Mouse (Mus musculus) heart, postnatal 0 days (tissue): ENCODE results near the gene Gpld1. TPM values are rescaled to one million over a fixed set of nuclear protein-coding genes. Genes with fewer than 3 reads are reported as not detected.

Experiments
- ATAC-seq: fragments of 200-750 bp; cut with Nextera tagmentation; 2 replicates; pipeline ENCODE4 v1.8.0; 2017; ENCODE audit warnings: low read depth, moderate number of reproducible peaks, moderate library complexity; ENCODE audit not compliant: insufficient read depth
- DNase-seq: peaks from one replicate; pipeline ENCODE4 v3.0.0-alpha.2; 2016; ENCODE audit warnings: low spot score
- H3K27ac ChIP-seq: fragments of 300-500 bp; sonication (generic); 2 replicates; pipeline ENCODE4 v1.5.1; 2014; ENCODE audit warnings: low read depth, mild to moderate bottlenecking
- H3K27me3 ChIP-seq: fragments of 300-500 bp; sonication (generic); 2 replicates; pipeline ENCODE4 v1.6.1; 2014; ENCODE audit warnings: low read length, mixed read lengths; ENCODE audit not compliant: control insufficient read depth, insufficient read depth
- H3K36me3 ChIP-seq: fragments of 300-500 bp; sonication (generic); replicated peaks from 2 replicates; pipeline ENCODE4 v1.6.1; 2014; ENCODE audit warnings: low read length, mixed read lengths; ENCODE audit not compliant: control insufficient read depth, insufficient read depth
- H3K4me1 ChIP-seq: fragments of 300-500 bp; sonication (generic); 2 replicates; pipeline ENCODE4 v1.6.1; 2014; ENCODE audit warnings: antibody characterized with exemption; ENCODE audit not compliant: control insufficient read depth, insufficient read depth
- H3K4me2 ChIP-seq: fragments of 300-500 bp; sonication (generic); 2 replicates; pipeline ENCODE4 v1.6.1; 2014; ENCODE audit warnings: low read depth, mild to moderate bottlenecking, low read length, moderate library complexity
- H3K4me3 ChIP-seq: fragments of 300-500 bp; sonication (generic); 2 replicates; pipeline ENCODE4 v1.5.1; 2014; ENCODE audit warnings: low read depth, low read length
- H3K9ac ChIP-seq: fragments of 300-500 bp; sonication (generic); replicated peaks from 2 replicates; pipeline ENCODE4 v1.6.1; 2014; ENCODE audit warnings: low read depth, low read length, mixed read lengths
- H3K9me3 ChIP-seq: fragments of 300-500 bp; sonication (generic); replicated peaks from 2 replicates; pipeline ENCODE4 v1.6.1; 2016; ENCODE audit warnings: low read length; ENCODE audit not compliant: control insufficient read depth
- CTCF ChIP-seq: IDR thresholded peaks from 2 replicates; pipeline ENCODE4 v1.5.1; 2016; ENCODE audit warnings: antibody characterized with exemption, control low read depth, low read depth
- EP300 ChIP-seq: IDR thresholded peaks from 2 replicates; pipeline ENCODE4 v1.6.1; 2016; ENCODE audit warnings: antibody characterized with exemption, low read depth
- WGBS: fragments of 180-500 bp; shearing (Covaris S2); extraction: QIAGEN DNeasy Blood & Tissue Kit; methylation state at CpG from one replicate; pipeline ENCODE4 v1.1.7; 2014; 5-methylcytosine and 5-hydroxymethylcytosine counted together
- polyA plus RNA-seq: library from polyadenylated mRNA; unstranded; fragments of >200 nt; fragmentation: Nextera tagmentation; extraction: Ambion mirVana; gene quantifications from 2 replicates; pipeline ENCODE4 v1.2.1, GENCODE M21; 2015
- total RNA-seq: library from RNA; depleted of rRNA; stranded (reverse); fragments of >200 nt; gene quantifications from 2 replicates; pipeline ENCODE4 v1.2.3, GENCODE M21; 2014; ENCODE audit warnings: low replicate concordance; rRNA removed

Gpld1 gene
- total RNA-seq = 0.04 and 0.58 TPM in 2 replicates
- polyA plus RNA-seq = 0.19 and 0.40 TPM in 2 replicates

GRCm38 (mm10) chr13:24942512-24943282 is at the start of gene Gpld1:
Gene Gpld1 (plus strand): TSS chr13:24943152.
- no peak for ATAC-seq

GRCm38 (mm10) chr13:24893880-24894279 is 49.1 kb upstream of the Gpld1 start:
- Histone ChIP-seq H3K4me3 (no peak overlapping the region), H3K4me2 (no peak overlapping the region), H3K9ac (no peak overlapping the region), H3K4me1 (no peaks in the 10 kb centered on the region), H3K27ac (no peak overlapping the region), H3K27me3 (no peaks in the 10 kb centered on the region), H3K36me3 (no peaks in the 10 kb centered on the region), H3K9me3 (no peaks in the 10 kb centered on the region)
- TF ChIP-seq CTCF (no peak), EP300 (no peak)
- WGBS = 77% methylated on average over 2 of the region's 2 CpGs
- no peak for DNase-seq
- no peak for ATAC-seq

More at GRCm38 (mm10) chr13:24942512-24943282, at the start of gene Gpld1:
- no peak for DNase-seq
- no peak within 1 kb of the TSS for H3K9ac ChIP-seq
- no peaks in the 10 kb centered on the region for H3K9me3 ChIP-seq
- H3K4me2 ChIP-seq = no peak within 1 kb of the TSS
- peaks cover 6% of the 10 kb centered on the region; the same call in 1 of the 2 replicates for H3K4me1 ChIP-seq
- H3K4me3 ChIP-seq = no peak within 1 kb of the TSS
- H3K36me3 ChIP-seq = no peaks in the 10 kb centered on the region
- H3K27ac ChIP-seq = no peak within 1 kb of the TSS
- no peak for TF ChIP-seq EP300
- TF ChIP-seq CTCF = no peak
- 63% methylated on average over 17 of the region's 17 CpGs for WGBS
- no peaks in the 10 kb centered on the region for H3K27me3 ChIP-seq

DNA sequence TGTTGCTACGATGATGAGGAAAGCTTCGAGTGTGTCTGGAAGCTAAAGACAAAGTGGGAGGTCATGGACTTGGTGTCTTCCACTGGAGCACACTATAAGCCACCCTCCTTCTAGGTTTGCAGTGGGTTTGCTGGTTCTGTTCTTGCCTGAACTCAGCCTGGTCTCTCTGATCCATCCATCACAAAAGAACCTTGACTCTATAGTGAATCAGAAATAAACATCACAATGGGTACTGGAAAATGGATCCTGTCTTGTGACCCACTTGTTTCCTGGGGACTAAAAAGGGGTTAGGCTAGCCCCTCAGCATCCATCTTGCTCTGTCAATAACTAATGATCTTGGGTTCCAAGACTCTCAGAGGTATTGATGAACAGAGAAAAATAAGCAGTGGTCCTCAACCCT is 41.0 kb upstream of the Gpld1 start:
- ATAC-seq (no peak), DNase-seq (no peak)
- Histone ChIP-seq H3K4me3 (no peak overlapping the region), H3K4me1 (0 out of 2 replicates have a peak, but pooled peaks cover 4% of the 10 kb centered on the region), H3K27ac (no peak overlapping the region), H3K9me3 (no peaks in the 10 kb centered on the region), H3K9ac (no peak overlapping the region), H3K27me3 (no peaks in the 10 kb centered on the region), H3K4me2 (no peak overlapping the region), H3K36me3 (no peaks in the 10 kb centered on the region)
- no peak for TF ChIP-seq CTCF
- TF ChIP-seq EP300 = no peak
- 91% methylated on average over 2 of the region's 2 CpGs for WGBS

DNA sequence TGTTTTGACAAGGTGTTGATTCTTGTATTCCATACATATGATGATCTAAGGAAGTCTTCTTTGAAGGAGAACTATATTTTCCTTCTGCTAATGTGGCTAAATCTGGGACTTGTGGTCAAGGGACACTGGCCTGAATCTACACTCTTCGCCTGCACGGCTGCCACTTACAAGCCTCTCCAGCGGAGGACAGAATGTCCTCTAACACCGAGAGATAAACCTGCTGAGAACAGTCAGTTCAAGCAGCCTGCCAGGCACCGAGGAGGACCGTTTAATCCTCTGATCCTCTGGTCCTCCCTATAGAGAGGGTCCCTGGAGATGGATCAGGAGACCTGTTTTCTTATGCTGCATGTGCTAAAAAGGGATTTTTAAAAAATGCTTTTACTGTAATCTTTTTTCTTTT is 39.5 kb upstream of the Gpld1 start:
- Histone ChIP-seq H3K4me2 (no peak overlapping the region), H3K4me3 (no peak overlapping the region), H3K9me3 (no peaks in the 10 kb centered on the region), H3K27ac (peak overlapping the region; percentile 39), H3K27me3 (no peaks in the 10 kb centered on the region), H3K4me1 (0 out of 2 replicates have a peak, but pooled peaks cover 4% of the 10 kb centered on the region), H3K9ac (no peak overlapping the region), H3K36me3 (no peaks in the 10 kb centered on the region)
- DNase-seq (peak; percentile 39), ATAC-seq (peak; percentile 67)
- WGBS = 32% methylated on average over 6 of the region's 6 CpGs
- TF ChIP-seq CTCF (no peak), EP300 (peak; percentile 47; the same call in 1 of the 2 replicates)

DNA sequence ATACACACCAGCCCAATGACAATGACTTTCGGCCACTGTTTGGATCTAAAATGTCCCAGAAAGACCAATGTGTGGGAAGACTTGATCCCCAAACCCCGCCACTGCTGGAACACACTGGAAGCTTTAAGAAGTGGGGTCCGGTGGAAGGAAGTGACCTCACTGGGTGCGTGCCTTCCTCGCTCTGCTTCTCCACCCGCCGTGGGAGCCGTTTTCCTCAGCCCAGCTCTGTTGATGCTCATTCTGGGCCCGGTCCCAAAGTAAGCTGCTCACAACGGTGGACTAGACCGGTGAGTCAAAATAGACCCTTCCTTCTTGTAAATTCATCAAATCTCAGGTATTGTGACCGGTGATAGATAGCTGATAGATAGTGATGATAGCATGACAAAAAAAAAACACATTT is 37.5 kb upstream of the Gpld1 start:
- no peaks in the 10 kb centered on the region for H3K27me3 ChIP-seq
- 81% methylated on average over 12 of the region's 12 CpGs for WGBS
- 0 out of 2 replicates have a peak, but pooled peaks cover 11% of the 10 kb centered on the region for H3K36me3 ChIP-seq
- H3K27ac ChIP-seq = no peak overlapping the region
- no peak for ATAC-seq
- H3K4me3 ChIP-seq = no peak overlapping the region
- 0 out of 2 replicates have a peak, but pooled peaks cover 4% of the 10 kb centered on the region for H3K4me1 ChIP-seq
- no peaks in the 10 kb centered on the region for H3K9me3 ChIP-seq
- no peak overlapping the region for H3K9ac ChIP-seq
- no peak overlapping the region for H3K4me2 ChIP-seq
- TF ChIP-seq EP300 = no peak
- TF ChIP-seq CTCF = no peak
- DNase-seq = no peak
